Mouse (Mus musculus) megakaryocyte, adult 5-6 weeks (primary cell): Measurements from ENCODE around the gene Scgb1b18. TPM values are rescaled to one million over a fixed set of nuclear protein-coding genes. Genes with fewer than 3 reads are reported as not detected.
"Not testable (repeated sequence)": the region's sequence is repeated elsewhere in the genome, so short reads cannot be mapped to it uniquely, and the experiment has no call there.

Experiments
- ATAC-seq: 2 replicates; pipeline ENCODE4 v1.8.0; 2016; ENCODE audit warnings: mild to moderate bottlenecking, inconsistent platforms; ENCODE audit not compliant: poor library complexity, severe bottlenecking
- total RNA-seq, 2 experiments: library from RNA; stranded (forward) in 1 of 2; stranded (reverse) in 1 of 2; fragments of 153-499, 151-499 nt in 1 of 2; fragments of 221-1000, 200-1000 nt in 1 of 2; gene quantifications; 2 replicates each; pipeline versions ENCODE4 v1.2.3 to v1.2.4; 2015 to 2017

Gene Scgb1b18
- total RNA-seq (2015), result not detected in 2 replicates
- total RNA-seq (2017), result not detected in 2 replicates

GRCm38 (mm10) chr7:33185268-33185667, at the start of gene Scgb1b18:
Gene Scgb1b18 (plus strand): TSS chr7:33185568.
- not testable (repeated sequence) for ATAC-seq

GRCm38 (mm10) chr7:33173764-33174163, 11.6 kb upstream of the Scgb1b18 start, which contains the start of gene Scgb2b18:
Gene Scgb2b18 (minus strand): TSS chr7:33173864.
- not testable (repeated sequence) for ATAC-seq

Other genes starting within 250 kb of the Scgb1b18 start
- gene Scgb2b17, start 129.0 kb upstream of the Scgb1b18 start, total RNA-seq (2015), result not detected in 2 replicates
- not detected in 2 replicates for gene Scgb2b17, start 129.0 kb upstream of the Scgb1b18 start, total RNA-seq (2017)
- not detected in 2 replicates for gene Scgb1b17, start 122.1 kb upstream of the Scgb1b18 start, total RNA-seq (2015)
- gene Scgb1b17, start 122.1 kb upstream of the Scgb1b18 start, total RNA-seq (2017), result not detected in 2 replicates
- gene Scgb2b18, start 11.7 kb upstream of the Scgb1b18 start, total RNA-seq (2015), result not detected in 2 replicates
- not detected in 2 replicates for gene Scgb2b18, start 11.7 kb upstream of the Scgb1b18 start, total RNA-seq (2017)
- not detected in 2 replicates for gene Scgb2b19, start 94.8 kb downstream of the Scgb1b18 start, total RNA-seq (2015)
- gene Scgb2b19, start 94.8 kb downstream of the Scgb1b18 start, total RNA-seq (2017), result not detected in 2 replicates
- not detected in 2 replicates for gene Scgb1b19, start 101.7 kb downstream of the Scgb1b18 start, total RNA-seq (2015)
- not detected in 2 replicates for gene Scgb1b19, start 101.7 kb downstream of the Scgb1b18 start, total RNA-seq (2017)
- not detected in 2 replicates for gene Scgb2b20, start 180.8 kb downstream of the Scgb1b18 start, total RNA-seq (2015)
- gene Scgb2b20, start 180.8 kb downstream of the Scgb1b18 start, total RNA-seq (2017), result not detected in 2 replicates
- gene Scgb1b20, start 187.7 kb downstream of the Scgb1b18 start, total RNA-seq (2015), result not detected in 2 replicates
- not detected in 2 replicates for gene Scgb1b20, start 187.7 kb downstream of the Scgb1b18 start, total RNA-seq (2017)